Mouse (Mus musculus): Measurements from ENCODE around the gene Ralb.

The Ralb gene

GRCm38 (mm10) chr1:119446753-119447283 lies 57.8 kb downstream of the Ralb start:
- DNase-seq, result peak; percentile 30

- DNase-seq, result no peak
Observed at GRCm38 (mm10) chr1:119443591-119444350, 60.8 kb downstream of the Ralb start.

GRCm38 (mm10) chr1:119442901-119443300 lies 61.7 kb downstream of the Ralb start:
- DNase-seq, result no peak

- DNase-seq, result no peak
Observed at GRCm38 (mm10) chr1:119438105-119438637, 66.4 kb downstream of the Ralb start.

- no peak for DNase-seq
Observed at GRCm38 (mm10) chr1:119437401-119437800, 67.2 kb downstream of the Ralb start.

- no peak for DNase-seq
Observed at GRCm38 (mm10) chr1:119424141-119424860, 80.3 kb downstream of the Ralb start.

GRCm38 (mm10) chr1:119423510-119423909 lies 81.1 kb downstream of the Ralb start:
- peak; percentile 66 for DNase-seq

GRCm38 (mm10) chr1:119422460-119423015 lies 82.1 kb downstream of the Ralb start:
- no peak for DNase-seq

- DNase-seq, result peak; percentile 49
Observed at GRCm38 (mm10) chr1:119421576-119422421, 82.8 kb downstream of the Ralb start, which contains the start of gene Inhbb. Inhbb (minus strand) TSS chr1:119422248.

- peak; percentile 35 for DNase-seq
Observed at GRCm38 (mm10) chr1:119420984-119421575, 83.5 kb downstream of the Ralb start.
